Mouse (Mus musculus) CH12.LX (cell line): ENCODE data around the gene Mxra7.

Experiments used
- CTCF ChIP-seq, 2 experiments: IDR thresholded peaks in 1 of 2; conservative IDR thresholded peaks in 1 of 2; 2 replicates each; pipeline ENCODE4 v1.5.1; 2011 to 2012; ENCODE audit warnings: low read depth in 2 of 2, low read length in 2 of 2, improper control_type of control experiment in 1 of 2, inconsistent platforms in 1 of 2, mild to moderate bottlenecking in 1 of 2, moderate library complexity in 1 of 2
- NRF1 ChIP-seq: IDR thresholded peaks from 2 replicates; pipeline ENCODE4 v1.6.1; 2014; ENCODE audit warnings: low read depth, mild to moderate bottlenecking, inconsistent platforms, low read length, improper control_type of control experiment, moderate library complexity

- TF ChIP-seq CTCF (conservative IDR thresholded peaks at IDR 0.05 in 1 of 2, IDR thresholded peaks at IDR 0.05 in 1 of 2; ENCODE audit: low read depth in 2 of 2, low read length in 2 of 2): no peak
- TF ChIP-seq NRF1: peak; percentile 44; the same call in 1 of the 2 replicates
These were observed 18.3 kb downstream of the Mxra7 start for GRCm38 (mm10) chr11:116809520-116809919.
